Mouse (Mus musculus): ENCODE data around the gene Dst. TPM values are rescaled to one million over a fixed set of nuclear protein-coding genes. Genes with fewer than 3 reads are reported as not detected.

Dst gene
- polyA plus RNA-seq, 1 experiment, result 9.5 TPM

- Histone ChIP-seq H3K4me1 (ENCODE audit: control insufficient read depth, insufficient read depth, low read length) (no peaks in the 10 kb centered on the region), H3K4me3 (replicated peaks; ENCODE audit: control insufficient read depth, low read depth, low read length) (no peak overlapping the region), H3K27ac (ENCODE audit: control insufficient read depth, insufficient read depth, low read depth, low read length, poor library complexity) (no peak overlapping the region)
- 73% methylated on average over 4 of the region's 4 CpGs for WGBS
- TF ChIP-seq CTCF (IDR thresholded peaks at IDR 0.05; ENCODE audit: control insufficient read depth, insufficient read depth, low read length) (no peak), POLR2A (IDR thresholded peaks at IDR 0.05; ENCODE audit: borderline replicate concordance, control insufficient read depth, low read depth, low read length) (no peak)
Measured at GRCm38 (mm10) chr1:34097640-34098039, 189.6 kb downstream of the Dst start.

GRCm38 (mm10) chr1:34099439-34099838 is 191.4 kb downstream of the Dst start:
- TF ChIP-seq POLR2A (IDR thresholded peaks at IDR 0.05; ENCODE audit: borderline replicate concordance, control insufficient read depth, low read depth, low read length) (no peak), CTCF (IDR thresholded peaks at IDR 0.05; ENCODE audit: control insufficient read depth, insufficient read depth, low read length) (no peak)
- 78% methylated on average over 3 of the region's 3 CpGs for WGBS
- Histone ChIP-seq H3K4me3 (replicated peaks; ENCODE audit: control insufficient read depth, low read depth, low read length) (no peak overlapping the region), H3K4me1 (ENCODE audit: control insufficient read depth, insufficient read depth, low read length) (no peaks in the 10 kb centered on the region; the same call in 1 of the 2 replicates), H3K27ac (ENCODE audit: control insufficient read depth, insufficient read depth, low read depth, low read length, poor library complexity) (no peak overlapping the region)

GRCm38 (mm10) chr1:34100385-34100784 is 192.4 kb downstream of the Dst start:
- H3K4me3 ChIP-seq (replicated peaks; ENCODE audit: control insufficient read depth, low read depth, low read length), result no peak overlapping the region
- 76% methylated on average over 4 of the region's 4 CpGs for WGBS
- TF ChIP-seq CTCF (IDR thresholded peaks at IDR 0.05; ENCODE audit: control insufficient read depth, insufficient read depth, low read length), result no peak
- TF ChIP-seq POLR2A (IDR thresholded peaks at IDR 0.05; ENCODE audit: borderline replicate concordance, control insufficient read depth, low read depth, low read length), result no peak
- no peak overlapping the region for H3K27ac ChIP-seq (ENCODE audit: control insufficient read depth, insufficient read depth, low read depth, low read length, poor library complexity)
- H3K4me1 ChIP-seq (ENCODE audit: control insufficient read depth, insufficient read depth, low read length), result no peaks in the 10 kb centered on the region; the same call in 1 of the 2 replicates

GRCm38 (mm10) chr1:34102604-34103003 is 194.6 kb downstream of the Dst start:
- no peak for TF ChIP-seq POLR2A (IDR thresholded peaks at IDR 0.05; ENCODE audit: borderline replicate concordance, control insufficient read depth, low read depth, low read length)
- 86% methylated on average over 2 of the region's 2 CpGs for WGBS
- H3K4me3 ChIP-seq (replicated peaks; ENCODE audit: control insufficient read depth, low read depth, low read length), result no peak overlapping the region
- no peak overlapping the region for H3K27ac ChIP-seq (ENCODE audit: control insufficient read depth, insufficient read depth, low read depth, low read length, poor library complexity)
- H3K4me1 ChIP-seq (ENCODE audit: control insufficient read depth, insufficient read depth, low read length), result no peaks in the 10 kb centered on the region; the same call in 1 of the 2 replicates

GRCm38 (mm10) chr1:34103176-34103575 is 195.2 kb downstream of the Dst start:
- no peaks in the 10 kb centered on the region; the same call in 1 of the 2 replicates for H3K4me1 ChIP-seq (ENCODE audit: control insufficient read depth, insufficient read depth, low read length)
- no peak overlapping the region for H3K27ac ChIP-seq (ENCODE audit: control insufficient read depth, insufficient read depth, low read depth, low read length, poor library complexity)
- 87% methylated on average over 3 of the region's 3 CpGs for WGBS
- H3K4me3 ChIP-seq (replicated peaks; ENCODE audit: control insufficient read depth, low read depth, low read length), result no peak overlapping the region
- no peak for TF ChIP-seq POLR2A (IDR thresholded peaks at IDR 0.05; ENCODE audit: borderline replicate concordance, control insufficient read depth, low read depth, low read length)
- no peak for TF ChIP-seq CTCF (IDR thresholded peaks at IDR 0.05; ENCODE audit: control insufficient read depth, insufficient read depth, low read length)

GRCm38 (mm10) chr1:34103713-34104172 is 195.7 kb downstream of the Dst start:
- 50% methylated on average over 3 of the region's 3 CpGs for WGBS
- no peak for TF ChIP-seq CTCF (IDR thresholded peaks at IDR 0.05; ENCODE audit: control insufficient read depth, insufficient read depth, low read length)
- no peak for TF ChIP-seq POLR2A (IDR thresholded peaks at IDR 0.05; ENCODE audit: borderline replicate concordance, control insufficient read depth, low read depth, low read length)
- no peak overlapping the region for H3K4me3 ChIP-seq (replicated peaks; ENCODE audit: control insufficient read depth, low read depth, low read length)

GRCm38 (mm10) chr1:34104846-34105245 is 196.8 kb downstream of the Dst start:
- Histone ChIP-seq H3K4me3 (replicated peaks; ENCODE audit: control insufficient read depth, low read depth, low read length) (no peak overlapping the region), H3K27ac (ENCODE audit: control insufficient read depth, insufficient read depth, low read depth, low read length, poor library complexity) (no peak overlapping the region), H3K4me1 (ENCODE audit: control insufficient read depth, insufficient read depth, low read length) (no peaks in the 10 kb centered on the region; the same call in 1 of the 2 replicates)
- TF ChIP-seq CTCF (IDR thresholded peaks at IDR 0.05; ENCODE audit: control insufficient read depth, insufficient read depth, low read length) (no peak), POLR2A (IDR thresholded peaks at IDR 0.05; ENCODE audit: borderline replicate concordance, control insufficient read depth, low read depth, low read length) (no peak)
- 80% methylated on average over 8 of the region's 8 CpGs for WGBS

More at GRCm38 (mm10) chr1:34103713-34104172, 195.7 kb downstream of the Dst start:
- Histone ChIP-seq H3K4me1 (ENCODE audit: control insufficient read depth, insufficient read depth, low read length) (no peaks in the 10 kb centered on the region; the same call in 1 of the 2 replicates), H3K27ac (ENCODE audit: control insufficient read depth, insufficient read depth, low read depth, low read length, poor library complexity) (no peak overlapping the region)

- Histone ChIP-seq H3K4me3 (replicated peaks; ENCODE audit: control insufficient read depth, low read depth, low read length) (no peak overlapping the region), H3K4me1 (ENCODE audit: control insufficient read depth, insufficient read depth, low read length) (no peaks in the 10 kb centered on the region; the same call in 1 of the 2 replicates), H3K27ac (ENCODE audit: control insufficient read depth, insufficient read depth, low read depth, low read length, poor library complexity) (no peak overlapping the region)
- TF ChIP-seq CTCF (IDR thresholded peaks at IDR 0.05; ENCODE audit: control insufficient read depth, insufficient read depth, low read length) (no peak), POLR2A (IDR thresholded peaks at IDR 0.05; ENCODE audit: borderline replicate concordance, control insufficient read depth, low read depth, low read length) (no peak)
- WGBS, result 85% methylated on average over 8 of the region's 8 CpGs
Measured at GRCm38 (mm10) chr1:34106606-34107005, 198.6 kb downstream of the Dst start.

GRCm38 (mm10) chr1:34107076-34107475 is 199.1 kb downstream of the Dst start:
- no peak overlapping the region for H3K4me3 ChIP-seq (replicated peaks; ENCODE audit: control insufficient read depth, low read depth, low read length)
- no peaks in the 10 kb centered on the region; the same call in 1 of the 2 replicates for H3K4me1 ChIP-seq (ENCODE audit: control insufficient read depth, insufficient read depth, low read length)
- H3K27ac ChIP-seq (ENCODE audit: control insufficient read depth, insufficient read depth, low read depth, low read length, poor library complexity), result no peak overlapping the region
- 86% methylated on average over 8 of the region's 8 CpGs for WGBS
- TF ChIP-seq POLR2A (IDR thresholded peaks at IDR 0.05; ENCODE audit: borderline replicate concordance, control insufficient read depth, low read depth, low read length), result no peak
- TF ChIP-seq CTCF (IDR thresholded peaks at IDR 0.05; ENCODE audit: control insufficient read depth, insufficient read depth, low read length), result no peak
